Mouse (Mus musculus): Measurements from ENCODE around the gene Pola2.

The Pola2 gene

DNA sequence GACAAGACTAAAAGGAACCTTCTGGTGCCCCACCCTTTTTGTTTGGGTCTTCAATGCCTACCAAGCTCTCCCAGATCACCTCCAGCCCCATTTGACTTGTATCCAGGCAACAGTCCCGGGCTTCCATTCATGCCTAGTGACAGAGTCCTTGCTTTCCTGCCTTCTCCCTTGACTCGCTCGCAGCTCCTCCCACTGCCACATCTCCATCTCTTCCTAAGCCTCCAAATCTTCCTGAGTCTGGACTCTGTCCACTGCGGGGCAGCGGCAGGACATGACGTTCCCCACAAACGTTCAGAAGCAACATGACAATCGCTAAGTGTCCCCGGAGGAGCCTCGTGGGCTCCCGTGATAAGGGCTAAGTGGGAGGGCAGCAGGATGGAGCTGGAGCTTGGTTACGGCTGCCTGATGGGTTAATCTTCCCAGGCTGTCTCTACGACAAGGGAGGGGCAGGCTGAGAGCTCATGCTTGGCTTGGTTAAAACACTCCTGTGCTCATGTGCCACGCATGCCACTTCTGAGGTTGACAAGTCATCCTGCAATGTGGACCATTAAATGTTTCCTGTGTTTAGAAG, 26.1 kb downstream of the Pola2 start:
- DNase-seq (ENCODE audit: extremely low spot score, low spot score) = no peak

DNA sequence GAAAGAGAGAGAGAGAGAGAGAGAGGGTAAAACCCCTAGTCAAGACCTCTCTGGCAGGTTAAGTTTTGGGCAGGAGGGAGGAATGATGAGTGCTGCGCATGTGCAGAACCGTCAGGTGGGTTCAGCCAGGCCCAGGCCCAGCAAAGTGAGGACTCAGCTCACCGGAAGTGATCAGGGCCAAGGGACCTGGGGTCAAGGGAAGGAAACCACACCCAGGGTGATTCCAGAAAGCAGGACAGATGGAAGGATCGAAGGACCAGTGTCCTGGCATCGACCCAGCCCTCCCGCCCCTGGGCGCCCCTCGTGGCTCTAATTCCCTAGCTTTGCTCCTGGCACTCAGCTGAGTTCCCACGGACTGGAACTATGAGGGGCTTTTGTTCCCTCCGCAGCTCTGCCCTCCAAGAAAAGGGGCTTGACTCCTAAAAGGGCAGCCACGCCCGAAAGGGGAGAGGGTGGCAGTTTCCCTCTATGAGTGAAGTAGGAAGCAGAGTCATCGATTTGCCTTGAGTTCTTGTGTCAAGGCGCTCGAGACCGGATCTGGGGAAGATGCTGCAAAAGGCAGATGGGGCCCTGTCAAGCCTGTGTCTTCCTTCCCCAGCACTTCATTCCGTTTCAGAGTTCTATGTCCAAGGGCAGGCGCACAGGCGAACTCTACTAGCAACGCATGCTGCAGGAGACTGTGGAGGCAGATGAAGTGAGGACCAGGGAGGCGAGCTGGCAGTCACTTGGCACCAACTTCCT, 26.7 kb downstream of the Pola2 start:
- DNase-seq (ENCODE audit: extremely low spot score, low spot score) = no peak

DNA sequence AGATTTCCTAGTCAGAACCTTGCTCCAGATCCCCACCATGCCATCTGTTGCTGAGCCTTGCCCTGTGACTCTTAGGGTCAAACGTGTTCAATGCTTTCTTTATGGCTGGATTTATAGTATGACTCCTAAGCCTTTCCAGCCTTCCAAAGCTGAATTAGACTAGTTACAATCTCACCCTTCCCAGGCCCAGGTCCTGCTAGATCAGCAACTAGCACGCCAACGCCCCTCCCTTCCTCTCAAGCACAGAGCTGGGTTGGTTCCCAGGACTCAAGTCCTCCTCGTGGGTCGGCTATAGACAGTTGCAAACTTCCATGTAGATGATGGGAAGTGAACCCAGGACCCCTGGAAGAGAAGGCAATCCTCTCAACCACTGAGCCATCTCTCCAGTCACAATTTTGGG, 28.3 kb downstream of the Pola2 start:
- no peak for DNase-seq (ENCODE audit: extremely low spot score, low spot score)

DNA sequence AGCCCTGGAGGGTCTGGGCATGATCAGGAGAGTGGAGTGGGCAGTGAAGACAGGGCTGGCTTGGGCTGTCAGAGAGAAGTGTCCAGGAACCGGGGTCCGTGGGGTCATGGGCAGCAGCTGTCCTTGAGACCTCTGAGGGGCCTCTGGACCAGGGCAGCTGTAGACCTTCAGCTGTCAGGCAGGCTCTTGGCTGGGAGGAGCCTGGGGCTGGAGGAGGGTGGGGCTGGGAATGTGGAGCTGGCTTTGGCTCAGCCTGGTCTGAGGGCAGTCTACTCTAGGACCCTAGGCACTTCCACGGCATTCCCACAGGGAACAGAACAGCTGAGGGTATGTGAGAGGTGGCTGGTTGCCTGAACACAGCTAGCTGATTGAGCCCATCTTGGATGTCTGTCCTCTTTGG, 28.7 kb downstream of the Pola2 start:
- DNase-seq (ENCODE audit: extremely low spot score, low spot score) = no peak

DNA sequence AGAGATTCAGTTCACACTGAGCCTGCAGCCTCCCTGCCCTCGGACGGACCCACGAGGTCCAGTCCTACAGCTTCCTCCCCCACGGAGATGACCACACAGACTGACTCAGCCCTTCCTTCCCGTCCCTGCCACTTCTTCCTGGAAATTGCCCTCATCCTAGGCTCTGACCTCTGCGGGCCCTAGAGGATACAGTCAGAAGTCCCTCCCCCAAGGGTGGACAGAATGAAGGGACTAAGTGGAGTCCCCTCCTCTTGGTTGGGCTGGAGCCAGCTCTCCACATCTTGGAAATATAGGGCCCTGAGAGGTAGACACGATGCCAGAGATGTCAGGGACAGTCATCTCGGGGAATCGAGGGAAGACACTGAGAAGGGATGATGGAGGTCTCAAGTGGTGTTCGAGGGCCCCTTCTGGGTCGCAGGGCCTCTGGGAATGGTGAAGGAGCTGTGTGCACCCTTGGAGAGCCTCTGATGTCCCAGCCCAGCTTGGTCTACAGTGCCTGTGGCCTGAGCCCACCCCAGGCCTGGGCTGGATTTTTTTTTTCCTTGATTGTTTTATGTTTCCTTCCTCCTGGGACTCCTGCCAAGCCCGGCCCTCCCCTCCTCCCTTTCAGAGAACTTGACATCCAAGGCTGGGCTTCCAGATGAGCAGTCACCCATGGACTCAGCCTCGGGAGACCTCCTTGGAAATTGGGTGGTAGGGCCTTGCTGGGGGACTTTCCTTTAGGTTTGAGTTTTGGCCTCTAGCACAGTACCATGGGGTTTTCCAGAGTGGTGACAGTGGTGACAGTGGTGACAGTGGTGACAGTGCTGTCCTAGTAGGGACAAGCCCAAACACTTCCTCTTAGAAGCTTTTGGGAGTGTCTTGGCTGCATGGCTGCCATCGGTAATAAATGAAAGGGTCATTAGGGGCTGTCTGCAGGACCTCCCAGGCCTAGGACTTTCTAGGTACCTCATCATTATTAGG, 34.1 kb downstream of the Pola2 start:
- no peak for DNase-seq (ENCODE audit: extremely low spot score, low spot score)

DNA sequence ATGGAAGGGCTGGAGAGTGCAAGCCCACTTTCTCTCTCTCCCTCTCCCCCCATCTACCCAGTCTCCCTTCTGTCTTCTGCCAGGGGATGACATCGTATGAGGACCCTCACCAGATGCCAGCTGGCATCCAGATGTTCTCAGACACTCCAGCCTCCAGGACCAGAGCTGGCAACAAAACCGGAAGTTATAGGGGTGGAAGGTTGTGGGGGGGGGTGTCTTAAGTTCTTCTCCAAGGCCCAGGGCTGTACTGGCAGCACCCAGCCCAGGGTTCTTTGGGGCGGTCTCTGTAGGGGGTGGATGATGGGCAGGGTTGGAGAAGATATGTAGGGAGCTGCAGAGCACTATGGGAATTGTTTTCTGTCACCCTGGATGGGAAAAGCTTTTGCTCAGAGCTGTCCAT, 35.5 kb downstream of the Pola2 start:
- DNase-seq (ENCODE audit: extremely low spot score, low spot score) = no peak

DNA sequence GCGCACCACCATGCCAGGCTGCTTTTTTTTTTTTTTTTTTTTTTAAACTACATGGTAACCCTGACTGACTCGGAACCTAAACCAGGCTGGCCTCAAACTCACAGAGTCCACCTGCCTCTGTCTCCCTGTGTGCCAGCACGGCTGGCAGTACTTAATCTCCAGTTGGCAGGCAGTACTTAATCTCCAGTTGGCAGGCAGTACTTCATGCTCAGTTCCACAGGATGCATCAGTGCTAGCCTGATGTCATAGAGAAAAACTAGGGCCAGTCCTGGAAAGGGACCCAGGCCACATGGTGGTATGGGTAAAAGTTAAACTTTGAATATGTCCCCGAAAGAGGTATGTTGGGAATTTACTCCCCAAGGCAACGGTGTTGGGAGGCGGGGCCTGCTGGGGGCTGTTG, 35.9 kb downstream of the Pola2 start:
- DNase-seq (ENCODE audit: extremely low spot score, low spot score) = no peak

DNA sequence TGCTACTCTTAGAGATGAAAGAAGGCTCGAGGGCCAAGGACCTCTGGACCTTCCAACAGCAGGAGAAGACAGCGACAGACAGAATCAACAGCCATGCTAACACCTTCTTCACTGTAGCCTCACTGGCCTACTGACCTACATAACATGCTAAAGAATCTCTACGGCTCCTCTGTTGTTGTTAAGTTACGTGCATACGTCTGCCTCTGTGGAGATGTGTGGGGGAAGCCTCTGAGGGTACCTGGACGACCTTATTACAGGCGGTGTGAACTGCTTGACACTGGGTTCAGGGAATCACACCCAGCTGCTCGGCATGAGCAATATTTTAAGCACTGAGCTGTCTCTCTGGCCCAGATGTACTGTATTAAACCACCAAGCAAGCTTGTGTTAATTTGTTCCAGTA, 36.5 kb downstream of the Pola2 start:
- no peak for DNase-seq (ENCODE audit: extremely low spot score, low spot score)

DNA sequence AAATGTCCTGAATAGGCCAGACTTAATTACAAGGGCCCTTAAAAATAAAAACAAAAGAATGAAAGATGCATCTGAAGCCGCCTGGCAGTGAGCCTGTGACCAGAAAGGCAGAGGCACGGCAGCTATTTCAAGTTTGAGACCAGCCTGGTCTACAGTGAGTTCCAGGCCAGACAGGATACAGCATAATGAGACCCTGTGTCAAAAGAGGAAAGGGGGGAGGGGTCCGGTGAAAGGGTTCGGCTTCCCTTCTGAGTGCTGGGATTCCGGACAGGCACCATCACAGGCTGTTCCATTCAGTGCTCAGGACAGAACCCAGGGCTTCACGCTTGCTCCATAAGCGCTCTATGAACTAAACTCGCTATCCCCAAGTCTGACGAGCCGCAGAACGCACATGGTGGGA, 37.0 kb downstream of the Pola2 start:
- DNase-seq (ENCODE audit: extremely low spot score, low spot score) = no peak

DNA sequence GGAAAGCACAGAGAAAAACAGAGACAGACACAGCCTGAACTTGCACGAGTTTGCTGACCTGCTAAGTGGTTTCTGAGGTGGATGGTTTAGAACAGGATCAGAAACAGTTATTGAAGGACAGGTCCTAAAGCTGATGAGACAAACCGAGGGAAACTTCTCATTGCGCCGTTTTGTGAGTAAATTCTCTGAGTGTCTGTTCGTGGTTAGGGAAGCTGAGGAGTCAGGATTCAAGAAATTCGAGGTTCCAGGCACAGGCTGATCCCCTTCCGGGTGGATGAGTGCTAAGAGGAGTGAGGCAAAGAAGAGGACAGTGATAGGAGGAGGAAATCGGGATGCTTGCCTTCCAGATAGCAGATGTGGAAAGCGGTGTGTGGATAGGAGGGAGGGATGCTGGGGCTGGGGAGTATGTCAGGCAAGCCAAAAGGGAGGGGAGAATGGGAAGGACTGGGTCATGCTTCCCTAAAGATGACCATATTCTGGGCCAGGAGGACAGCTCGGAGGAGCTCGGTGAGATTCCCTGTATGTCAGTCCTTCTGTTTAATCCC, 38.6 kb downstream of the Pola2 start:
- DNase-seq (ENCODE audit: extremely low spot score, low spot score) = no peak

DNA sequence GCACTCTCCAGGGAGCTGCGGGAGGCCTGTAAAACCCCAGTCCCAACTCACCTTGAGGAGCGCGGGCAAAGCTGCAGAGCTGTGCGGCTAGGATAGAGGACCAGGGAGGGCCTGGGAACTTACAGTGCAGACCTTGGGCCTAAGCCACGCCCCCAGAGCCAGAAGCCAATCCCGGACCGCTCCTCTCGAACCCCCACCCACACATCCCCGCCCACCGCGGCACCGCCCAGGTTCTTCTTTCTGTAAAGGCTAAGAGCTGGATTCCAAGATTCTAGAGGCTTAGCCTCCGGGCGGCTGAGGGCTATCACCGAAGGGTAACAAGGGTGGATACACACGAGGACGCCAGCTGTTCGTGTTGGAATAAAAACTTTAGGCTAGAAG, 39.3 kb downstream of the Pola2 start, which contains the start of gene Cdc42ep2:
Gene Cdc42ep2 (minus strand): TSS at position 104 of the 381 bp plus-strand sequence.
- peak; percentile 93 for DNase-seq (ENCODE audit: extremely low spot score, low spot score)

DNA sequence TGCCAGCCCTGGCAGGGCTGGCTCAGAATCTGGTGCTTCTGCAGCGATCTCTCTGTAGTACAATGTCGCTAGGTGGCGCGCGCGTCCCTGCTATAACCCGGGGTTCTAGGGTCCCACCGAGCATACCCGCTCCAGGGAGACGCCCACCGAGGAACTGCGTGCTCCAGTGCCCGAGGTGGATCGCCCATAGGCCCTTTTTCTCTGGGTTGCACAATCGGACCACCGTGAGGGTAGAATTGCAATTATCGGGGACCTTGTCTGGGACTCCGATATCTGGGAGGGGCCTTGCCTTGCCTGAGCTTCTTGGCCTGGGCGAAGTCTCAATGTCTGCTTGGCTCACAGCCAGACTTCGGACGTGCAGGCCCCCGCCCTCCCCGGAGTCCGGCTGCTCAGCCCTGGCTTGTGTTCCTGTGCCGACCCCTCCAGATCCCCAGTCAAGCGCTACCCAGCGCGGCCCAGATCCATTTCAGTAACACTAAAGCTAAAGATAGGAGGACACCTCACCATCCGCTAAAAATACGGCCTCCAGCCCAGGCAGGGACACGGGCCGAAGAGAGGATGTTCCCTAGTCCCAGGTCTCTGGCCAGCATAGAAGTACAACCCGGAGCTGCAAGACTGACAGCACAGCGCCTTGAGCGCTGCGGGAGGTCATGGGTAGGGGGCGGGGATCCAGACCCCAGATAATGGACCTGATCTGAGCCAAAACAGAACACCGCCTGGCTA, 39.9 kb downstream of the Pola2 start:
- peak; percentile 90 for DNase-seq (ENCODE audit: extremely low spot score, low spot score)

DNA sequence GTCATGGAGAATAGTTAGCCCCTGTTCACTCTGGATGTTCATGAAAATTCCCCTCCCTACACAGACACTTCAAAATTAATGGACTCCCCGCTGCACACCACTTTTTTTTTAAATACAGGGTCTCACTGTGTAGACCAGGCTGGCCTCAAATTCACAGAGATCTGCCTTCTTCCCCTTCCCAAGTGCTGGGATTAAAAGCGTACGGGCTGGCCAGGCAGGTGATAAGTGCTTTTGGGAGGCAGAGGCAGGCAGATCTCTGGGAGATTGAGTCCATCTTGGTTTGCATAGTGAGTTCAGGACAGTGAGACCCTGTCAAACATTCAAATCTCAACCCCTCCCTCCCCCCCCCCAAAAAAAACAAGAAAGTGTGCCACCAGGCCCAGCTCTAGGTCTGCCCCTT, 41.0 kb downstream of the Pola2 start:
- no peak for DNase-seq (ENCODE audit: extremely low spot score, low spot score)

DNA sequence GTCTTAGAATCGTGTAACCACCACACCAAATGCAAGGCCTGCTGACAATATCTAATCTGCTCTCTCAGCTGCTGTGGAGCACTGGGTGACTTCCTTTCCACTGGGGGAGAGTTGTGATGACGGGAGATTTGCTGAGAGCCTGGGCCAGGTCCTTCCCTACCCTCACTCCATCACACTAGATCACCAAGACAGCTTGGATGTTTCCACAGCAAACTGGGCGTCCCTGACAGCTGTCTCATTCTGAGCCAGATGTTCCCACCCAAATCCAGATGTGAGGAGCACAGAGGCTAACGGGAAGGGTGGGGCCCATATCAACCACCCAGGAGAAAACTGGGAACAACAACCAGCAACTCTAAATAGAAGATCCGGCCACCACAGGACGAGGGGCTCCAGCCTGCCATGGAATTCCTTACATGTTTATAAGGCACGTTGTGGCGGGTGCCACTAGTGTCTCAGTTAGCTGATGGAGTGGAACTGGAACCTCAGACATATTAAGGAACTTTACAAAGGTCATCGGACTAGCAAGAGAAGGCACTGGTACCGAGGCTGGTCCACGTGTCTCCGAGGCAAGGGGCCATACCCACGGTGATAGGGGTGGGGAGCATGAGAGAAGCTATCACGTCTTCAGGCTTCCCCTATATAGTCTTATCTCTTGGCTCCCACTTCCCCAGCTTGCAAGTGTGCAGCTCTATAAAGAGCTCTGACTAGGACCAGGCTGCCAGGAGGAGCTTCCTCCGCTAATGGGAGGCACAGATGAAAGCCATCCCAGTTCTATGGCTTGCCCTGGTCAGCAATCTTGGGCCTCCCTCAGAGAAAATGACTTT, 41.7 kb downstream of the Pola2 start:
- DNase-seq (ENCODE audit: extremely low spot score, low spot score) = no peak

DNA sequence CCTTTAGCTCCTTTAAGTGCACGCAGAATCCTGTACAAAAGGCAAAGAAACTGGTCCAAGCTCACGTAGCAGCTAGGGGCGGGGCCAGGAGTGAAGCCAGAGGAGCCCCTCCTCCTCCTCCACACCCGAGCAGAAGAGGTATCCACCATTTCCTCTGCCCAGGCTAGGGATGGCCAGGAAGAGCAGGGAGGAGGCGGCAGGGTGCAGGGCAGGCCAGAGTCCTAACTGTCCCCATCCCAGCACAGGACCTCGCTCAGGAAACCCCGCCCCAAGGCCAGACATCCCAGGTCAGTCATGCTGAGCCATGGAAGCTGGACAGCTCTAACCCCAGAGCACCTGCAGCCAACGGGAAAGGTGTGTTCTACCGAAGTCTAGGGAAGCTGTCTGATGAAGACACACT, 42.3 kb downstream of the Pola2 start:
- DNase-seq (ENCODE audit: extremely low spot score, low spot score) = no peak

DNA sequence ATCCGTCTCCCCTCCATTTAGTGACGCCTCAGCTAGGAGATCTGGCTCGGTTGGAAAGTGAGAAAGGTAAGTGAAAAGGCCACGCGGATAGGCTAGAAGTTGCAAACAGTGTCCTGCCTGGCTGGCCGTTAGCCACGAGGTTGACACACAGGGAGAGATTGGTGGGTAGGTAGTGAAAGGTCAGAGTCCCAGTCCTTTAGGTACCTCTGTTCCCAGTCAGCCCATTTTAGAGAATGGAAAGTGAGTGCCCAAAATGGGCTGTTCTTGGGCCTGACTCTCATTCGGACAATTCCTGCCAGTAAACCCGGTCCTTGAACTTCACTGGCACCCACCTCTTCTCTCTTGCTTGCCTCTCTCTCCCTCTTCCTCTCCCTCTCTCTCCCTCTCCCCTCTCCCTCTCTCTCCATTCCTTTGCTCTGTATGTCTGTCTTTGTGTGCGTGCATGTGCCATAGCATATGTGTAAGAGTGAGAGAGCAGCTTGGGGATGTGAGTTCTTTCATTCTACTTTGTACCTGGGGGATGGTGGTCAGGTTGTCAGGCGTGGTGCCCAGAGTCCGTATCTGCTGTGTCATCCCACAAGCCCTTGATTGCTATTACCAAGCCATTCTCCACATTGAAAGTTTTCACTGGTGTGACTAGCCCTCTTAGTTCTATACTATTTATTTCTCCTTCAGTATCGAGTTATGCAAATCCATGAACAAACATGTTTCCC, 50.8 kb downstream of the Pola2 start, which contains the start of gene Dpf2:
Gene Dpf2 (minus strand): TSS at position 4 of the 713 bp plus-strand sequence.
- no peak for DNase-seq (ENCODE audit: extremely low spot score, low spot score)

DNA sequence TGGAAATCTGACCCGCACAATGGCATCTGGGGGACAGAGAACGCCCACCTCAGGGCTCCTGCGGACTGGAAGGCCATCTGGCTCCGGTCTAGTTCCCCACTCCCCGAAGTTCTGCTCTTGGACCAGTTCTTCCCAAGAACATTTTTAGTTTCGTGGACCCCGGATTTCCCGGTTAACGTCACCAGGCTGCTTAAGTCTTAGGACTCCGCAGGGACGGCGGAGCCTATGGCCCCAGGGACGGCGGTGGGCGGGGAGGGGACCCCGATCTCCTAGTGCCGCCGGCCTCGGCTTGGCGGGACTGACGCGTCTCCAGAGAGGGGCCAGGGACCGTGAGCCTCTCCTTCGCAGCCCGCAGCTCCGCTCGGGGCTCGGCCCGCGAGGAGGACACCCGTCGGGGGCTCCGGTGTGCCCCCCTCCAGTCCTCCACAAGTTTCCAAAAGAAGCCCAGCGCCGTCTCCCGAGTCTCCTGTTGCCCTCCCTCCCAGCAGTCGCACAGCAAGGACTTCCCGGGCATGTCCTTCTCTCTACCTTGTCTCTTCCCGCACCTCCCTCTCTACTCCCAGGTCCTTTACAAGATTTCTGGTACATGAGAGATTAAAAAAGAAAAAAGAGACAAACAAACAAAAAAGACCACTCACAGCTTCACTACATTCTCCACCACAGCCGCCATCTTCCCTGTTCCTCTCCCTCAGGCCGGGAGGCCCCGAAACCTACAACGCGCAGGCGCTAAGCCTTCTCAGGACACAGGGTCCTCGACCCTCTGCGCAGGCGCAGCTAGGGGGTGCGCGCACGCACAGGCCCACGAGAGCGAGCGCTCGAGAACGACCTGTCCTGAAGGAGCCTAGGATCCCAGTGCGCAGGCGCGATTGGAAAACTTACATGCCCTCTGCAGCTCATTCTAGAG, 51.6 kb downstream of the Pola2 start:
- peak; percentile 100 for DNase-seq (ENCODE audit: extremely low spot score, low spot score)

DNA sequence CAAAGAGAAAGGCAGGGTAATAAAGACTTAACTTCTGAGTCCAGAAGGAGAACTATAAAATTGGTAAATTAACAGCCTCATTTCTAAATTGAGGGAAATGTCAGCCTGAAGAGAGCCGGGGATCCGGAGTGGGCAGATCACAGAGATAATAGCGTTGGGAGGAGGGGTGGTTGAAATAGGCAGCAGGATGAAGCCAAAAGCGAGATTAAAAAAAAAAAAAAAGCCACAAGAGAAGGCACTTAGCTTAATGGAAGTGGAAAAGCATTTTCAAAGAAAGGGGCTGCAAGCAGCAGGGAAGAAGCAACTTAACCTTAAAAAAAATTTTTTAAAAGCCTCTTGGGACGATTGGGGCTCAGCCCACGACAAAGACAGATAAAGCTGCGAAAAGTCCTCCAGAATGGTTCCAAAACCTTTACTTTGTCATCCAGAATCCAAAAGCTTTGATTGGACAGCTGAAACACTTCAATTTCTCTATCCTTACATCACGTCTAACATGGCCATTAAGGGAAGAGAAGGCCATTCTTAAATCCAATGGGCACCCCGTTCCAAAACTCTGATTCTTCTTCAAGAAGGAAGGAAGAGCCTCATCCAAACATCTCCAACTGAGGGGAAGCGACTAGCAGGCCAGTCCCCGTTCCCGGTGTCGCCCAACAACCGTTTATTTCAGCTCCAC, 52.4 kb downstream of the Pola2 start:
- no peak for DNase-seq (ENCODE audit: extremely low spot score, low spot score)
